Mouse (Mus musculus): ENCODE data around the gene Kcnma1.

Kcnma1 gene

DNA sequence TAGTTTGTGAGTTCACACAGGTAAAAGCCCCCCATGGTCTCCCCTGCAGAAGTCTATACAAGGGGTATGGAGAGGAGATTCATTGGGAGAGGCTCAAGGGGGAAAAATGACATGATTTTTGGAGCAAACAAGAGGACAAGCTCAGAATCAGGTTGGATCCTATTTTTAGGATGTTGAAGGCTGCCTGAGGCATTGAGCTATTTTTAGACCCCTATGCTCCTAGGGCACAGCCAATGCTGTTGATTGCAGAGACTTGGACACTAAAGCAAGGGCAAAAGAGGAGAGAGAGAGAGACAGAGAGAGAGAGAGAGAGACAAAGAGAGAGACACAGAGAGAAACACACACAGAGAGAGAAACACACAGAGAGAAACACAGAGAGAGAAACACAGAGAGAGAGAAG lies 770.4 kb downstream of the Kcnma1 start:
- DNase-seq: no peak

Measured in kidney, postnatal 25 days (tissue).